Mouse (Mus musculus) cerebellum, adult 11-12 months (tissue): ENCODE data around the gene Vps35l.

Experiments used
- DNase-seq: peaks from one replicate; pipeline ENCODE4 v3.0.0; 2022

Gene Vps35l

DNA sequence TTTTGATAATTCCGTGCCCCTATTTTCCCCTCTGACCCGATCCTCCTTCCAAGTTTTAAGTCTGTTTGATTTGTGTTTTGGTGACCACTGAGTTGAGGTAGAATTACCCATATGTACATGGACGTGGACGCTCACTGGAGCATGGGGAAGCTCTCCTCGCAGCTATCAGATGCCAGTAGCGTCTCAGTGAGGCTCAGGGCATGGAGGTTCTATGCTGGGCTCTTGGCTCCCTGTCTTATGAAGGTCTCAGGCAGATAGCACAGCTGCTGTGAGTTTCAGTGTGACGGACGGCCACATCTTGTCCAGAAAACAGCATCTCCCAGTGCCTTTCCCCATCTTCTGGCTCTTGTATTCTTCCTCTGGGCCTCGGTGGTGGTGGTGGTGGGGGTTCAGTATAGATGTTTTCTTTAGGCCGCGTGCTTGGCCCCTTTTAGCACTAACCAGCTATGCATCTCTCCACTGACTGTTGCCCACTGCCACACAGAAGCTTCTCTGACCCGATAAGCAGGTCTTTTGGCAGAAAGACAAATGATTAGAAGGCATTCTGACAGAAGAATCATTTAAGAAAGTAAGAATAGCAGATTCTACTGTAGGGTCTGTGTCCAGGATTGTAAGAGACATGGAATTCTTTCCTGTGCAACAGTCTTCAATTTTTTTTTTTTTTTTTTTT is 82.0 kb downstream of the Vps35l start:
- no peak for DNase-seq

GRCm38 (mm10) chr7:118824451-118824850 is 84.4 kb downstream of the Vps35l start:
- DNase-seq = no peak

DNA sequence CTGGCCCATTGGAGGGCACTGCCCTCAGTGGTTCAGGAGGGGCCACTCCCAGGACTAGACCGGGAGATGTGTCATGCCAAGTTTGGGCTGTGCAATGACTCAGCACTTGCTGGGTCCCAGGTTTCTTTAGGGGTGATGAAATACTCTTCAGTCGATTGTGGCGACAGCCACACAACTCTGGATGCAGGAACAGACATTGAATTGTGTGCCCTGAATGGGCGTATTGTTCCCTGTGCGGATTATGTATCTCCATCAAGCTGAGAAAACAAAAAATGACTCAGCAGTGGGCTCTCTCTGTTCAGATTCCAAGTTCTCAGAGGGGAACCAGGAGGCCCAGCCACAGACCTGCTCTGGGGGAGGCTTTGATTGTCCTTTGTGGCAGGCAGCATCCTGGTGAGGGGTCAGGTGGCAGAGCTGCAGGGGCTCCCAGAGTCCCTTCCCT is 88.0 kb downstream of the Vps35l start:
- peak; percentile 45 for DNase-seq

DNA sequence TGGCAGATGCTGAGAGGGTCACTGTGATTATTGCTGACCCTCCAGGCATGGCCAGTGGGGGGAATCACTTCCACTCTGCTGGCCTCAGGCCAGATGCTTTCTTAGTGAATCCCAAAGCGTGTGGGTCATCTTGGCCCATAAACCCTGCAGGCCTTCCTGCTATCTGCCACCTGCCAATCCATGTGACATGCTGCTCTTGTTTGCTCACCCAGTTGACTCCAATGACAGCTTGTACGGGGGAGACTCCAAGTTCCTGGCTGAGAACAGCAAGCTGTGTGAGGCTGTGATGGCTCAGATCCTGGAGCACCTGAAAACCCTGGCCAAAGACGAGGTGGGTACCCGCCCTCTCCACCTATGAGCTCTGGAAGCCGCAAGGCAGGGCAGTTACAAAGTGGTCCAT is 97.9 kb downstream of the Vps35l start:
- peak; percentile 71 for DNase-seq

DNA sequence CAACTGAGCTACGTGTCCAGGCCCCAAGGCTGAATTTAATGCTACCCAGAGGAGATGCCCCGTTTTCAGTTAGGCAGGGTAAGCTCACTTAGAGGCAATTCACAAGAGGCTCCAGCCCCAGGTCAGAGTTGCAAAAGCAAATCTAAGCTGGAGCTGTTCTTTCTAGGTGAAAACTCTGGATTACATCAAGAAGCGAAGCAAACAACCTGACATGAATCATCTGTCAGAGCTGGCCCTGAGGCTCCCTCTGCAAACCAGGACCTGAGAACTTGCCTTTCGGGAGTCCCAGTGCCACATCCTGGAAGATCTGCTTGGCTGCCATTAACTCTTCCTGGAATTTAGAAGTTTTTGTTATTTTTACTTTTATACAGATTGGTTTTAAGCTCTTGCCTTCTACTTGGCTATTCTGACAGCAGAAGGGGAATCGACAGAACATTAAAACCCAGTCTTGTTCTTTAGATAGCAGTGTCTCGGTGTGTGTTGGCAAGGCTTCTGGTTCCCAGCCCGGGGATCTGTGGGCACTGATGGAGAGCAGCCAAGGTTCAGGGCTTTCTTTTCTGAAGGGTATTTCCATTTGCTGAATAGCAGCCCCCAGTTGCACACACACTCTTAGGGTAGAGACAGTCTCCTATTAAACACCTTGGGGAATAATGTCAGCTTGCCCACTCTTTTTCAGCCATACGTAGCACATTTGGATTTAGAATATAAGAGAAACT is 101.2 kb downstream of the Vps35l start:
- DNase-seq = peak; percentile 49

DNA sequence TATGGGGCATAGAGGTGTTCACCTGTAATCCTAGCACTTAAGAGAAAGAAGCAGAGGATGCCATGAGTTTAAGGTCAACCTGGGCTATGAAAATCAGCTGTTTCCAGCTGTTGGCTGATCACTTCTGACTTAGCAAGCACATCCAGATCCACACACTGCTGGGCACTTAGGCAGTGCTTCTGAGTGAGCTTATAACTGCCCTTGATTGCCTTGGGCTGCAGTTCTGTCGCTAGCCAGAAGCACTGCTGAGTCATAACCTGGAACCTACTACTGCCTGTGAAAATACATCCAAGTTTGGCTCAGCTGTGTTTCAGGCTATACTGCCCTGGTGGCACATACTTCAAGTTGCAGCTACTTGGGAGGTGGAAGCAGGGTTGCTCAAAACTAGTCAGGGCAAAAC is 101.8 kb downstream of the Vps35l start:
- DNase-seq = no peak

- DNase-seq = no peak
Measured at GRCm38 (mm10) chr7:118842938-118843337, 102.9 kb downstream of the Vps35l start.

DNA sequence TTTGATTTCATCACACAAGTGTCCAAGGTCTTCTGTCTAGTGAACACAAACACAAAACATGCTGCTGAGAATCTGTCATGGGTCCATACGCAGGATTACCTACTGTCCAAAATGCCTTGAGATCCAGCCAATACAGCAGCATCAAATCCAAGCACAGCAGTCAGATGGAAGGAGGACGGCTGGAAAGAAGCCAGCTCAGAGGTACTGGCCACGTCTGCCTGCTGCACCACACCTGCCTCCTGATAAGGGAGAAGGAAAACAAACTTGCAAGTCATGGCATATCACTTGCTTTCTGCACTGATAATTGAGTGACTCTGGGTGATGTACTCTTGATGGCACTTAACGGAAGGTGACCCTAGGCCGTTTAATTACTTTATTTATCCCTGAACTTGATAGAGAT is 105.1 kb downstream of the Vps35l start:
- no peak for DNase-seq

DNA sequence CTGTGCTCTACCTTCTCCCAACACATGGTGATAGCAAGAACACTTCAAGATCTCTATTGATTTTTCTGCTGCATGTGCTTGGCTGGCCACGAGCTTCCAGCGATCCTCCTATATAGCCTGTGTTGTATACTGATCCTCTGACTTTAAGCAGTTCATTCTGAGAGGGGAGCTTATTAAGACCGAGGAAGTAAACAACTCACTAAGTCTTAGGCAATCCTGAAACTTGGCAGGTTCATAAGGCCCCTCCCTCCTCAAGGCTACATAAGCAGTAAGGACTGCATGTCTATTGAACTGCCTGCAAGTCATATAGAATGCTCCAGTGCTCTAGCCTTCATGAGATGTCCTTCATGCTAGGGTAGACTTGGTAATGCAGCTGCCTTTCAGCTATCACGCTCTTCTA is 106.3 kb downstream of the Vps35l start:
- no peak for DNase-seq

- no peak for DNase-seq
Measured at GRCm38 (mm10) chr7:118848796-118849195, 108.8 kb downstream of the Vps35l start.

GRCm38 (mm10) chr7:118849543-118850250 is 109.7 kb downstream of the Vps35l start:
- DNase-seq = no peak

DNA sequence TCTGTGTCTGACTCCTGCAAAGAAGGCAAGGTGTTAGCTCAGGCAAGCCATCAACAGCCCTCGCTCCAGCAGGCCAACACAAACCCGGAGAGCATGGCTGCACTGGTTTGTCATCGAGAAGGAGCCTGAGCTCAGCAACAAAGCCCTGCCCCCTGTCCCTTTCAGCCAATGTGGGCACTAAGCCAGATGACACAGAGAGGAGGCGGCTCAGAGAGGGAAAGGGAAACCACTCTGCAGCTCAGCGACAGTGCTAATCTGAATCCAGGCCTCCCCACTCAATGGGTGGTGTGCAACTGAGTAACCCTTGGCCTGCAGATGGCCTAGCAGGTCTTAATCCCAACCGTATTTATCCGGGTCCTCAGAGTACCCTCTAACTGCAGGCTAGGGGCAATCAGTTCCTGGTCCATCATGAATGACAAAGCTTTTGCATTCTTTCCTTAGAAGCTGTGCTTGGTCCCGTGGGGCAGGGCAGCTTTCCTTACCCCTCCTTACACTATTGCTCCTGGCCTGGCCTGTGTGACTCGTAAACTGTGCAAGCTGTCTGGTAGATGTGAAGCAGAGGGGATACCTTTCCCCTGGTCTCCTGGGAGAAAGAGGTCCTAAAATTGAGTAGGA is 110.8 kb downstream of the Vps35l start:
- no peak for DNase-seq

GRCm38 (mm10) chr7:118851571-118851970 is 111.5 kb downstream of the Vps35l start:
- DNase-seq = no peak

- DNase-seq = no peak
Measured at GRCm38 (mm10) chr7:118852611-118853010, 112.6 kb downstream of the Vps35l start.

- DNase-seq = no peak
Measured at GRCm38 (mm10) chr7:118854606-118855005, 114.6 kb downstream of the Vps35l start.

DNA sequence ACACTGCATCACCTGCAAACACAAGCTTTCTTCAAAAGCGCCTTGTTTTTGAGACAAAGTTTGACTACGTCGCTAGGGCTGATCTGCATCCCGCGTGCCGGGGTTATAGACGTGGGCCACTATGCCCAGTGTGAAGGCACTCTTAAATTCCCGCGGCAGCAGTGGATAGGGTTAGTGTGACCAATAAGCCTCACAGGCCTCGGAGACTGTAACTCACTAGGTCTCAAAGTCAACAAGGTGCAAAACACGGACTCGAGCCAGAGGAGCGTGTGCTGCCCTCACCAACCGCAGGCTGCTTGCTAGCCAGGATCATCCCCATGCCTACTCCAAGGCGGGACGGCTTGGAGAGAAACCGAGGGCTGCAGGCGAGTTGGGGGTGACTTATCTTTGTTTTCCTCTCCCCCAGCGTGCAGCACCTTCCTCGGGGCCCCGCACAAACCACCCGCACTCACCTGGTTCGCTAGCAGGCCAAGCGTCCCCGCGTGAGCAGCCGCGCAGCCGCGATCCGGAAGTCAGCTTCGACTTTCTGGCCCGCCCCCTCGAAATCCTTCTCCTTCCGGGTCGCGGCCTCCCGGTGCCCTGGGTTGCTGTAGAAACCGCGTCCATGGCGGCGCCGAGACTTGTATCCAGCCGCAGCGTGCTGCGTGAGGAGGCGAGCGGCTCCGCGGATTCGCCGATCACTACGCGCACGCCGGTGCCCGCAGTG is 115.3 kb downstream of the Vps35l start, which contains the start of gene Iqck:
Gene Iqck (plus strand): TSS at position 582 of the 706 bp plus-strand sequence.
- peak; percentile 89 for DNase-seq

GRCm38 (mm10) chr7:118855877-118856304 is 115.9 kb downstream of the Vps35l start, which contains the start of gene Knop1:
Gene Knop1 (minus strand): TSS chr7:118856254.
- no peak for DNase-seq

- DNase-seq = no peak
Measured at GRCm38 (mm10) chr7:118858640-118859039, 118.6 kb downstream of the Vps35l start.

DNA sequence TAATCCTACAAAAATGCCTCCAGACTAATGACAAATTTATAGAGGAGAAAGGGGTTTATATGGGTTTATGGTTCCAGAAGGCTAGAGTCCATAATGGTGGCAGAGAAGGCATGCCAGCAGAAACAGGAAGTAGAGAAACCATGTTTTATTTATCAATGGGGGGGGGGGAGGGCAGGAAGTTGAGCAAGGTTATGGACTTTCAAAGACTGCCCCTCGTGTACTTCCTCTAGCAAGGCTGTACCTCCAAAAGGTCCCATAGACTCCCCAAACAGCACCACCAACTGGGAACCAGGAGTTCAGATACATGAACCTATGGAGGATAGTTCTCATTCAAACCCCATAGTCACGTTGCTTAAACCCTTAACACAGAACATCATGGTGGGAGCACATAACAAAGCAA is 125.3 kb downstream of the Vps35l start:
- DNase-seq = no peak

- DNase-seq = no peak
Measured at GRCm38 (mm10) chr7:118879466-118880029, 139.5 kb downstream of the Vps35l start.

DNA sequence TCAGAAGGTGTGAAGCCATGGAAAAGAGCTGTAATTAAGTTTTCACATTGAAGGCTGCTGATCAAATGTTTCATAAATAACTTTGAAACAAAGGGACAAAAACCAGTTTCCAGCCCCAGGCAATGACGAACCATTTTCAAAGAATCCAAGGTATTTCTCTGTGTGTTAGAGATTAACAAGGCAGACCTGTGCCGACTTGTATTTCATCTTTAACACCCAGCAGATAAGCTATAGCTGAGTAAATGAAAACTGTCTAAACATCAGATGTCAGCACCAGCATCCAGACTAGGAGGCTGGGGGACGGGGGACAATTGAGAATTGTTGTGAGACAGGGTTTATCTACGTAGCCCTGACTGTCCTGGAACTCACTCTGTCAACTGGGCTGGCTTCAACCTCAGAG is 143.9 kb downstream of the Vps35l start:
- no peak for DNase-seq

DNA sequence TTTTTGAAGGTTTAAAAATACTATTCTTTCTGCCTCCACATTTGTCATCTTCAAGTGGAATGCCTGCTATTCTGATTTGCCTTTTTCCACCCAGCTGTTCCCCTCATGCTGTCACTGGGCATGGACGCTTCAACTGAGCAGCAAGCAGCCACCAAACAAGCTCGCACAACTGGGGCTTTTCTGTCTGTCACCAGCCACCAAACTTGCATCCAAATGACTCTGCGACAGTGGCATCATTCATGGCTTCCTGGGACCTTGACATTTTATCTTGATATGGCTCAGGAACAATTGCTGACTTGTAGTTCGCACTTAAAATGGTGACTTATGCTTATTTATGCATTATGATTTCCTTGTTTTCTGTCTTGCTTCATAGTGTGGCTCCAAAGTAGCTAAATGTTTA is 144.9 kb downstream of the Vps35l start:
- no peak for DNase-seq
